In the genomic region with DNA sequence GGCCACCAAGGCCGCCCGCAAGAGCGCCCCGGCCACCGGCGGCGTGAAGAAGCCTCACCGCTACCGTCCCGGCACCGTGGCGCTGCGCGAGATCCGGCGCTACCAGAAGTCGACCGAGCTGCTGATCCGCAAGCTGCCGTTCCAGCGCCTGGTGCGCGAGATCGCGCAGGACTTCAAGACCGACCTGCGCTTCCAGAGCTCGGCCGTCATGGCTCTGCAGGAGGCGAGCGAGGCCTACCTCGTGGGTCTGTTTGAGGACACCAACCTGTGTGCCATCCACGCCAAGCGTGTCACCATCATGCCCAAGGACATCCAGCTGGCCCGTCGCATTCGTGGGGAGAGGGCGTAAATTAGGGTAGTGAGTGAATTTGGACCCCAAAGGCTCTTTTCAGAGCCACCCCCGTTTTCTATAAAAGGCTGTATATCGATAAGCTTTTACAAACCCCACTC, we compare ENCODE assay signal across 9 mouse cellular contexts. TPM values are rescaled to one million over a fixed set of nuclear protein-coding genes. Genes with fewer than 3 reads are reported as not detected.
DNase-seq lines count a peak whose midpoint lies in the region; ATAC-seq and TF ChIP-seq lines count a peak whose summit lies in the region.
"Not testable (repeated sequence)": the region's sequence is repeated elsewhere in the genome, so short reads cannot be mapped to it uniquely, and the experiment has no call there.
"Had no signal": no experiment of that assay in that cellular context is flagged by ENCODE, and none has a peak within 500 bp of the region (broad histone marks: within the 10 kb centered on the region; RNA-seq: fewer than 3 reads in every experiment).

No protein-coding gene starts in this region.

- peak; percentile 84 for DNase-seq in 416B (ENCODE audit: low read depth)
- not testable (repeated sequence) for DNase-seq in heart, postnatal 0 days (ENCODE audit: low spot score); liver, embryonic 14.5 days (ENCODE audit: low read depth in 3 of 3, low spot score in 3 of 3)
- DNase-seq in splenic B cell, adult 2 months (ENCODE audit: low read depth, low spot score): peak; percentile 18

- not testable (repeated sequence) for H3K36me3 ChIP-seq in forebrain, embryonic 13.5 days (ENCODE audit: poor library complexity, severe bottlenecking); heart, postnatal 0 days (replicated peaks; ENCODE audit: control insufficient read depth, insufficient read depth, low read length); kidney, embryonic 16.5 days (ENCODE audit: insufficient read depth, low read length); liver, embryonic 14.5 days (replicated peaks; ENCODE audit: control insufficient read depth, insufficient read depth, low read depth); midbrain, embryonic 15.5 days (replicated peaks); splenic B cell, adult 2 months (ENCODE audit: control insufficient read depth, insufficient read depth, low read length, poor library complexity, severe bottlenecking)

- H3K4me2 ChIP-seq in forebrain, embryonic 13.5 days: peak overlapping the region; percentile 74
- H3K4me2 ChIP-seq in heart, postnatal 0 days (ENCODE audit: low read depth, low read length): peak overlapping the region; percentile 53
- H3K4me2 ChIP-seq in kidney, embryonic 16.5 days (replicated peaks; ENCODE audit: low read depth, low read length): peak overlapping the region; percentile 61
- H3K4me2 ChIP-seq in liver, embryonic 14.5 days (ENCODE audit: low read depth): peak overlapping the region; percentile 96
- H3K4me2 ChIP-seq in midbrain, embryonic 15.5 days: peak overlapping the region; percentile 75

- H3K9ac ChIP-seq in forebrain, embryonic 13.5 days: peak overlapping the region; percentile 82
- H3K9ac ChIP-seq in heart, postnatal 0 days (replicated peaks; ENCODE audit: low read depth, low read length): peak overlapping the region; percentile 53
- H3K9ac ChIP-seq in kidney, embryonic 16.5 days (replicated peaks; ENCODE audit: low read length): peak overlapping the region; percentile 79
- peak overlapping the region; percentile 99 for H3K9ac ChIP-seq in liver, embryonic 14.5 days (replicated peaks)
- H3K9ac ChIP-seq in midbrain, embryonic 15.5 days: peak overlapping the region; percentile 55

- TF ChIP-seq EP300 in heart, postnatal 0 days (IDR thresholded peaks at IDR 0.05; ENCODE audit: low read depth); liver, embryonic 14.5 days (IDR thresholded peaks at IDR 0.05; ENCODE audit: low read depth): not testable (repeated sequence)

- peak overlapping the region; percentile 59 for H3K4me3 ChIP-seq in brown adipose tissue, adult 24 weeks (ENCODE audit: insufficient read depth, low read depth, low read length)
- peak overlapping the region; percentile 48 for H3K4me3 ChIP-seq in forebrain, embryonic 13.5 days
- H3K4me3 ChIP-seq in heart, postnatal 0 days (ENCODE audit: low read depth, low read length): peak overlapping the region; percentile 37
- H3K4me3 ChIP-seq in kidney, embryonic 16.5 days (ENCODE audit: low read length): peak overlapping the region; percentile 54
- peak overlapping the region; percentile 65 to 69 for H3K4me3 ChIP-seq in liver, embryonic 14.5 days (ENCODE audit: insufficient read depth in 1 of 2, low read depth in 2 of 2, low read length in 2 of 2)
- H3K4me3 ChIP-seq in midbrain, embryonic 15.5 days: peak overlapping the region; percentile 41

- TF ChIP-seq CTCF in heart, postnatal 0 days (IDR thresholded peaks at IDR 0.05; ENCODE audit: low read depth); liver, embryonic 14.5 days (IDR thresholded peaks at IDR 0.05; ENCODE audit: low read depth): not testable (repeated sequence)

- H3K27me3 ChIP-seq in forebrain, embryonic 13.5 days; heart, postnatal 0 days (ENCODE audit: control insufficient read depth, insufficient read depth, low read length); kidney, embryonic 16.5 days (ENCODE audit: insufficient read depth, low read length); liver, embryonic 14.5 days (ENCODE audit: control insufficient read depth, insufficient read depth, low read length); midbrain, embryonic 15.5 days (replicated peaks); splenic B cell, adult 2 months (ENCODE audit: control insufficient read depth, insufficient read depth, low read length, poor library complexity, severe bottlenecking): not testable (repeated sequence)

- not testable (repeated sequence) for H3K4me1 ChIP-seq in brown adipose tissue, adult 24 weeks (ENCODE audit: control insufficient read depth, insufficient read depth, insufficient read length, low read length)
- H3K4me1 ChIP-seq in forebrain, embryonic 13.5 days: peaks cover 32% of the 10 kb centered on the region
- peaks cover 16% of the 10 kb centered on the region; the same call in 1 of the 2 replicates for H3K4me1 ChIP-seq in heart, postnatal 0 days (ENCODE audit: control insufficient read depth, insufficient read depth)
- H3K4me1 ChIP-seq in kidney, embryonic 16.5 days (ENCODE audit: insufficient read depth, low read length): peaks cover 15% of the 10 kb centered on the region
- peaks cover 14 to 17% of the 10 kb centered on the region in 2 experiments; a peak in 3 of 4 replicates for H3K4me1 ChIP-seq in liver, embryonic 14.5 days (replicated peaks; ENCODE audit: control insufficient read depth in 2 of 2, insufficient read depth in 2 of 2, low read length in 1 of 2)
- peaks cover 40% of the 10 kb centered on the region for H3K4me1 ChIP-seq in midbrain, embryonic 15.5 days

- not testable (repeated sequence) for H3K9me3 ChIP-seq in forebrain, embryonic 13.5 days (replicated peaks); heart, postnatal 0 days (replicated peaks; ENCODE audit: control insufficient read depth, low read length); kidney, embryonic 16.5 days (ENCODE audit: low read length); liver, embryonic 14.5 days (ENCODE audit: control insufficient read depth, low read length); midbrain, embryonic 15.5 days

- 0% methylated on average over 9 of the region's 40 CpGs for WGBS in forebrain, embryonic 13.5 days
- 5% methylated on average over 10 of the region's 40 CpGs for WGBS in heart, postnatal 0 days
- WGBS in kidney, embryonic 16.5 days: under 1% methylated on average over 8 of the region's 40 CpGs
- WGBS in liver, embryonic 14.5 days (ENCODE audit: insufficient replicate concordance): 0% methylated on average over 15 of the region's 40 CpGs
- WGBS in midbrain, embryonic 15.5 days: under 1% methylated on average over 11 of the region's 40 CpGs

- H3K27ac ChIP-seq in brown adipose tissue, adult 24 weeks (replicated peaks; ENCODE audit: low read depth, low read length): not testable (repeated sequence)
- H3K27ac ChIP-seq in forebrain, embryonic 13.5 days: peak overlapping the region; percentile 91
- peak overlapping the region; percentile 66 for H3K27ac ChIP-seq in heart, postnatal 0 days (ENCODE audit: low read depth)
- H3K27ac ChIP-seq in kidney, embryonic 16.5 days (ENCODE audit: low read length): peak overlapping the region; percentile 89
- peak overlapping the region; percentile 98 for H3K27ac ChIP-seq in liver, embryonic 14.5 days
- peak overlapping the region; percentile 78 for H3K27ac ChIP-seq in midbrain, embryonic 15.5 days

- not testable (repeated sequence) for ATAC-seq in forebrain, embryonic 13.5 days; heart, postnatal 0 days (ENCODE audit: insufficient read depth, low read depth); kidney, embryonic 16.5 days (ENCODE audit: low FRiP score, low TSS enrichment); liver, embryonic 14.5 days (ENCODE audit: insufficient read depth); midbrain, embryonic 15.5 days (replicated peaks)

RNA-seq across cellular contexts. Expression of a gene that starts 0.3 kb away (rescaled TPM):
- 1.1 and 2.5 TPM in 2 replicates for polyA plus RNA-seq in brown adipose tissue, adult 24 weeks (2012; ENCODE audit: insufficient read depth, insufficient read length, missing spikeins)
- polyA plus RNA-seq in forebrain, embryonic 13.5 days (2015; fragmentation: Nextera tagmentation; extraction: Ambion mirVana): 8.8 TPM in 2 replicates
- total RNA-seq in heart, postnatal 0 days (2014; rRNA removed; ENCODE audit: low replicate concordance): 116 and 155 TPM in 2 replicates
- 1.2 and 1.8 TPM in 2 replicates for polyA plus RNA-seq in heart, postnatal 0 days (2015; fragmentation: Nextera tagmentation; extraction: Ambion mirVana)
- polyA plus RNA-seq in kidney, embryonic 16.5 days (2015; fragmentation: Nextera tagmentation; extraction: Ambion mirVana): 6.1 and 6.6 TPM in 2 replicates
- polyA plus RNA-seq in liver, embryonic 14.5 days (2012; rRNA removed): 20.4 and 27.3 TPM in 2 replicates
- 7.1 and 7.2 TPM in 2 replicates for polyA plus RNA-seq in liver, embryonic 14.5 days (2014; fragmentation: Nextera tagmentation; extraction: Ambion mirVana)
- polyA plus RNA-seq in midbrain, embryonic 15.5 days (2015; fragmentation: Nextera tagmentation; extraction: Ambion mirVana): 0.82 and 1.2 TPM in 2 replicates

RNA-seq across cellular contexts. Expression of a gene that starts 1.7 kb away (rescaled TPM):
- polyA plus RNA-seq in brown adipose tissue, adult 24 weeks (2012; ENCODE audit: insufficient read depth, insufficient read length, missing spikeins): not detected in 2 replicates
- 3.8 and 4.8 TPM in 2 replicates for polyA plus RNA-seq in forebrain, embryonic 13.5 days (2015; fragmentation: Nextera tagmentation; extraction: Ambion mirVana)
- 568 and 769 TPM in 2 replicates for total RNA-seq in heart, postnatal 0 days (2014; rRNA removed; ENCODE audit: low replicate concordance)
- polyA plus RNA-seq in heart, postnatal 0 days (2015; fragmentation: Nextera tagmentation; extraction: Ambion mirVana): 0.27 and 1.8 TPM in 2 replicates
- polyA plus RNA-seq in kidney, embryonic 16.5 days (2015; fragmentation: Nextera tagmentation; extraction: Ambion mirVana): 2.5 and 3.0 TPM in 2 replicates
- 10.4 and 25.5 TPM in 2 replicates for polyA plus RNA-seq in liver, embryonic 14.5 days (2012; rRNA removed)
- polyA plus RNA-seq in liver, embryonic 14.5 days (2014; fragmentation: Nextera tagmentation; extraction: Ambion mirVana): 4.7 and 5.1 TPM in 2 replicates
- polyA plus RNA-seq in midbrain, embryonic 15.5 days (2015; fragmentation: Nextera tagmentation; extraction: Ambion mirVana): 1.6 TPM in 1 of 2 replicates, not detected in the other

RNA-seq across cellular contexts. Expression of a gene that starts 1.9 kb away (rescaled TPM):
- 4.4 TPM in 1 of 2 replicates, not detected in the other for polyA plus RNA-seq in brown adipose tissue, adult 24 weeks (2012; ENCODE audit: insufficient read depth, insufficient read length, missing spikeins)
- 10.3 and 11.2 TPM in 2 replicates for polyA plus RNA-seq in forebrain, embryonic 13.5 days (2015; fragmentation: Nextera tagmentation; extraction: Ambion mirVana)
- total RNA-seq in heart, postnatal 0 days (2014; rRNA removed; ENCODE audit: low replicate concordance): 603 and 951 TPM in 2 replicates
- 1.3 and 1.6 TPM in 2 replicates for polyA plus RNA-seq in heart, postnatal 0 days (2015; fragmentation: Nextera tagmentation; extraction: Ambion mirVana)
- 4.3 and 4.4 TPM in 2 replicates for polyA plus RNA-seq in kidney, embryonic 16.5 days (2015; fragmentation: Nextera tagmentation; extraction: Ambion mirVana)
- polyA plus RNA-seq in liver, embryonic 14.5 days (2012; rRNA removed): 15.9 and 35.2 TPM in 2 replicates
- 3.4 and 4.4 TPM in 2 replicates for polyA plus RNA-seq in liver, embryonic 14.5 days (2014; fragmentation: Nextera tagmentation; extraction: Ambion mirVana)
- 1.3 and 1.5 TPM in 2 replicates for polyA plus RNA-seq in midbrain, embryonic 15.5 days (2015; fragmentation: Nextera tagmentation; extraction: Ambion mirVana)
- polyA plus RNA-seq: inflammation-experienced regulatory T-cells, adult 6 months had no signal

RNA-seq across cellular contexts. Expression of a gene that starts 4.7 kb away (rescaled TPM):
- polyA plus RNA-seq in brown adipose tissue, adult 24 weeks (2012; ENCODE audit: insufficient read depth, insufficient read length, missing spikeins): not detected in 2 replicates
- polyA plus RNA-seq in forebrain, embryonic 13.5 days (2015; fragmentation: Nextera tagmentation; extraction: Ambion mirVana): 8.9 and 11.5 TPM in 2 replicates
- 1,110 and 1,666 TPM in 2 replicates for total RNA-seq in heart, postnatal 0 days (2014; rRNA removed; ENCODE audit: low replicate concordance)
- polyA plus RNA-seq in heart, postnatal 0 days (2015; fragmentation: Nextera tagmentation; extraction: Ambion mirVana): 2.5 and 4.3 TPM in 2 replicates
- polyA plus RNA-seq in kidney, embryonic 16.5 days (2015; fragmentation: Nextera tagmentation; extraction: Ambion mirVana): 8.5 and 9.1 TPM in 2 replicates
- 42.1 and 55.9 TPM in 2 replicates for polyA plus RNA-seq in liver, embryonic 14.5 days (2012; rRNA removed)
- 6.9 and 10.2 TPM in 2 replicates for polyA plus RNA-seq in liver, embryonic 14.5 days (2014; fragmentation: Nextera tagmentation; extraction: Ambion mirVana)
- 2.6 and 4.0 TPM in 2 replicates for polyA plus RNA-seq in midbrain, embryonic 15.5 days (2015; fragmentation: Nextera tagmentation; extraction: Ambion mirVana)

RNA-seq across cellular contexts. Expression of a gene that starts 4.9 kb away (rescaled TPM):
- not detected in 2 replicates for polyA plus RNA-seq in brown adipose tissue, adult 24 weeks (2012; ENCODE audit: insufficient read depth, insufficient read length, missing spikeins)
- 120 and 139 TPM in 2 replicates for polyA plus RNA-seq in forebrain, embryonic 13.5 days (2015; fragmentation: Nextera tagmentation; extraction: Ambion mirVana)
- total RNA-seq in heart, postnatal 0 days (2014; rRNA removed; ENCODE audit: low replicate concordance): 171 and 312 TPM in 2 replicates
- 12.1 and 14.3 TPM in 2 replicates for polyA plus RNA-seq in heart, postnatal 0 days (2015; fragmentation: Nextera tagmentation; extraction: Ambion mirVana)
- polyA plus RNA-seq in kidney, embryonic 16.5 days (2015; fragmentation: Nextera tagmentation; extraction: Ambion mirVana): 57.3 and 57.7 TPM in 2 replicates
- 10.8 and 14.3 TPM in 2 replicates for polyA plus RNA-seq in liver, embryonic 14.5 days (2012; rRNA removed)
- 150 and 151 TPM in 2 replicates for polyA plus RNA-seq in liver, embryonic 14.5 days (2014; fragmentation: Nextera tagmentation; extraction: Ambion mirVana)
- polyA plus RNA-seq in midbrain, embryonic 15.5 days (2015; fragmentation: Nextera tagmentation; extraction: Ambion mirVana): 14.8 and 15.4 TPM in 2 replicates
